Mouse (Mus musculus): ENCODE results near the gene Brwd3. TPM values are rescaled to one million over a fixed set of nuclear protein-coding genes. Genes with fewer than 3 reads are reported as not detected.

Brwd3 gene
- polyA plus RNA-seq (2015; fragmentation: Nextera tagmentation; extraction: Ambion mirVana), result 1.3 and 1.6 TPM in 2 replicates

DNA sequence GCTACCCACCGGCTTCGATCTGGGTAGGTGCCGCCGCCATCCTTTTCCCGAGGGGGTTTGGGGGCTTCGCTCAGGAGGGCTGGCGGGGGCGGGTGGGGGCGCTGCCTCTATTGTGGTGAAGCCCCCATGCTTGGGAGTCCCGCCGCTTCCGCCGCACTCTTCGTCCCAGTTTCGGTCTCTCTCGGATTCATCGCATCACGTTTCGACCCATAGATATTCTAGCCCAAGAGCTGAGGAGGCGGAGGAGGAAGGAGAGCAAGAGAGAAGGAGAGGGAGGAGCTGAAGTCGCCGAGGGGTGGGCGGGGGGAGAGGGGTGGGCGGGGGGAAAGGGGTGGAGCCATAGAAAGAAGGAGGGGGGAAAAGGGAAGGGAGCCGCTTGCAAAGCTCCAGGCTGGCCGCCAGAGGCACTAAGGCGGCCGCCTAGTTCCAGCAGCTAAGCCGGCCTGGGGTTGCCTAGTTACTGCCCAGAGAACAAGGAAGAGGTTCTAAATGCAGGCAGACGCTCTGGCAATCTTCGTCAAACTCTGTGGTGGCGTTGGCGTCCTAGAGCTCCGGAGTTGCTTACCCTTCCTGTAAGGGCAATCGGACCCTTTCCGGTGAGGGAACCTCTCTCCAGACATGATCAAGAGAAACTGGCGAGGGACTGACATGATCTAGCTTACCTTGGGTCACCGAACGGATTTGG, at the start of gene Brwd3:
Brwd3 (minus strand) TSS at position 283 of the 685 bp plus-strand sequence.

Other genes starting within 250 kb of the Brwd3 start
- gene Gm379, start 169.5 kb downstream of the Brwd3 start, polyA plus RNA-seq (2015; fragmentation: Nextera tagmentation; extraction: Ambion mirVana), result 0.18 and 0.24 TPM in 2 replicates
- gene Hmgn5, start 179.0 kb upstream of the Brwd3 start, polyA plus RNA-seq (2015; fragmentation: Nextera tagmentation; extraction: Ambion mirVana), result 29.1 and 30.1 TPM in 2 replicates

Data from spleen, postnatal 0 days (tissue).